Mouse (Mus musculus) cerebellum, adult 8-10 months (tissue): ENCODE results near the gene Yipf6.
A peak's percentile ranks its signal among the peaks of the same experiment; 100 is the strongest.
"Not testable (repeated sequence)": the region's sequence is repeated elsewhere in the genome, so short reads cannot be mapped to it uniquely, and the experiment has no call there.

Source experiments
- DNase-seq: peaks from one replicate; pipeline ENCODE4 v3.0.0; 2022

The Yipf6 gene

GRCm38 (mm10) chrX:98936101-98936500 is at the start of gene Yipf6:
Yipf6 (plus strand) TSS chrX:98936316.
- DNase-seq = no peak

GRCm38 (mm10) chrX:98890072-98890405 is 46.1 kb upstream of the Yipf6 start:
- DNase-seq = no peak

GRCm38 (mm10) chrX:98890406-98891116 is 45.6 kb upstream of the Yipf6 start, which contains the start of gene Ophn1:
Ophn1 (minus strand) TSS chrX:98891025.
- peak; percentile 64 for DNase-seq

GRCm38 (mm10) chrX:98898307-98898706 is 37.8 kb upstream of the Yipf6 start:
- no peak for DNase-seq

- DNase-seq = no peak
Observed at GRCm38 (mm10) chrX:98904226-98904625, 31.9 kb upstream of the Yipf6 start.

- no peak for DNase-seq
Observed at GRCm38 (mm10) chrX:98908910-98909309, 27.2 kb upstream of the Yipf6 start.

GRCm38 (mm10) chrX:98919423-98919822 is 16.7 kb upstream of the Yipf6 start:
- DNase-seq = peak; percentile 23

GRCm38 (mm10) chrX:98936707-98937554 is 815 bp downstream of the Yipf6 start:
- peak; percentile 95 for DNase-seq

GRCm38 (mm10) chrX:98937555-98938294 is 1.6 kb downstream of the Yipf6 start:
- peak; percentile 92 for DNase-seq

- no peak for DNase-seq
Observed at GRCm38 (mm10) chrX:98953941-98954340, 17.8 kb downstream of the Yipf6 start.

- DNase-seq = no peak
Observed at GRCm38 (mm10) chrX:98958287-98958686, 22.2 kb downstream of the Yipf6 start.

GRCm38 (mm10) chrX:98959050-98959449 is 22.9 kb downstream of the Yipf6 start:
- no peak for DNase-seq

GRCm38 (mm10) chrX:98963742-98964141 is 27.6 kb downstream of the Yipf6 start:
- no peak for DNase-seq

GRCm38 (mm10) chrX:98964513-98964912 is 28.4 kb downstream of the Yipf6 start:
- DNase-seq = no peak

GRCm38 (mm10) chrX:98986611-98987010 is 50.5 kb downstream of the Yipf6 start:
- not testable (repeated sequence) for DNase-seq

GRCm38 (mm10) chrX:98989574-98989973 is 53.5 kb downstream of the Yipf6 start:
- DNase-seq = peak; percentile 4
